Mouse (Mus musculus) kidney, postnatal 0 days (tissue): ENCODE results near the gene Tnrc6b. TPM values are rescaled to one million over a fixed set of nuclear protein-coding genes. Genes with fewer than 3 reads are reported as not detected.

ENCODE experiments used
- ATAC-seq: fragments of 200-750 bp; cut with Nextera tagmentation; replicated peaks from 2 replicates; pipeline ENCODE4 v1.8.0; 2017; ENCODE audit warnings: low read depth, moderate number of reproducible peaks, moderate TSS enrichment, moderate library complexity; ENCODE audit not compliant: low FRiP score
- DNase-seq: peaks from one replicate; pipeline ENCODE4 v3.0.0-alpha.2; 2016; ENCODE audit warnings: low spot score
- H3K27ac ChIP-seq: fragments of 300-500 bp; sonication (generic); 2 replicates; pipeline ENCODE4 v1.5.1; 2014; ENCODE audit warnings: mild to moderate bottlenecking
- H3K27me3 ChIP-seq: fragments of 300-500 bp; sonication (generic); 2 replicates; pipeline ENCODE4 v1.6.1; 2014; ENCODE audit warnings: low read length, mixed read lengths; ENCODE audit not compliant: insufficient read depth
- H3K36me3 ChIP-seq: fragments of 300-500 bp; sonication (generic); 2 replicates; pipeline ENCODE4 v1.6.1; 2014; ENCODE audit warnings: low read length, mixed read lengths; ENCODE audit not compliant: insufficient read depth
- H3K4me1 ChIP-seq: fragments of 300-500 bp; sonication (generic); replicated peaks from 2 replicates; pipeline ENCODE4 v1.6.1; 2014; ENCODE audit warnings: antibody characterized with exemption, low read length, mixed read lengths; ENCODE audit not compliant: insufficient read depth
- H3K4me2 ChIP-seq: fragments of 300-500 bp; sonication (generic); 2 replicates; pipeline ENCODE4 v1.6.1; 2014; ENCODE audit warnings: mild to moderate bottlenecking, low read length, moderate library complexity, mixed read lengths
- H3K4me3 ChIP-seq: fragments of 300-500 bp; sonication (generic); replicated peaks from 2 replicates; pipeline ENCODE4 v1.5.1; 2014; ENCODE audit warnings: low read depth, low read length
- H3K9ac ChIP-seq: fragments of 300-500 bp; sonication (generic); 2 replicates; pipeline ENCODE4 v1.6.1; 2014; ENCODE audit warnings: low read depth, low read length
- H3K9me3 ChIP-seq: fragments of 300-500 bp; sonication (generic); replicated peaks from 2 replicates; pipeline ENCODE4 v1.6.1; 2016; ENCODE audit warnings: low read length, inconsistent platforms, mixed read lengths
- CTCF ChIP-seq: IDR thresholded peaks from 2 replicates; pipeline ENCODE4 v1.5.1; 2016; ENCODE audit warnings: antibody characterized with exemption, low read depth, mild to moderate bottlenecking, moderate library complexity
- WGBS: fragments of 180-500 bp; shearing (Covaris S2); extraction: QIAGEN DNeasy Blood & Tissue Kit; methylation state at CpG from one replicate; pipeline ENCODE4 v1.1.7; 2014; 5-methylcytosine and 5-hydroxymethylcytosine counted together
- polyA plus RNA-seq: library from polyadenylated mRNA; unstranded; fragments of >200 nt; fragmentation: Nextera tagmentation; extraction: Ambion mirVana; gene quantifications from 2 replicates; pipeline ENCODE4 v1.2.1, GENCODE M21; 2015

The Tnrc6b gene
- polyA plus RNA-seq, 1 experiment from 2014 or later = 11.2 TPM

DNA sequence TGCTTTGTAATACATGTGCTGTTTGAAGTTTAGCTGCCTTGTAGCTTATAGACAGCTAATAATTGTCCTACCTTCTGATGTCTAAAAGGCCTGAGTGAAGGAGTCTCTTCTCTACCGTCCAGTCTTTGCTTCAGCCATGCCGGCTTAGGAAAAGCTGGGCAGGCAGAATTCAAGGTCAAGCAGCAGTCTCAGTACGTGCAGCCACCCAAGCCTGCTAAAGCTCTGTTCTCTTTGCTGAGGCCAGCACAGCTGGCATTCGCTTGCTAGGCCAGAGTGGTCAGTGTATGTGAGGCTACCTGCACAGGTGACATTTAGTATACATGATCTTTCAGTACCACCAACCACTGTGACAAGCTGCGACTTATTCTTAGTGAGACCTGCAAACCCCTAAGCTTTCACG lies 42.2 kb downstream of the Tnrc6b start:
- H3K4me3 ChIP-seq = no peak overlapping the region
- H3K27ac ChIP-seq = no peak overlapping the region
- H3K9ac ChIP-seq = no peak overlapping the region
- 79% methylated on average over 6 of the region's 6 CpGs for WGBS
- no peaks in the 10 kb centered on the region for H3K9me3 ChIP-seq
- no peak for ATAC-seq
- TF ChIP-seq CTCF = no peak
- H3K4me2 ChIP-seq = no peak overlapping the region
- DNase-seq = no peak
- no peaks in the 10 kb centered on the region for H3K27me3 ChIP-seq
- H3K4me1 ChIP-seq = no peaks in the 10 kb centered on the region
- H3K36me3 ChIP-seq = peaks cover 5% of the 10 kb centered on the region; the same call in 1 of the 2 replicates

- Histone ChIP-seq H3K4me3 (no peak overlapping the region), H3K27me3 (no peaks in the 10 kb centered on the region), H3K4me1 (no peaks in the 10 kb centered on the region), H3K27ac (no peak overlapping the region), H3K9me3 (no peaks in the 10 kb centered on the region), H3K9ac (no peak overlapping the region), H3K36me3 (peaks cover 5% of the 10 kb centered on the region; the same call in 1 of the 2 replicates), H3K4me2 (no peak overlapping the region)
- ATAC-seq (no peak), DNase-seq (no peak)
- TF ChIP-seq CTCF = no peak
- WGBS = 90% methylated on average over 1 of the region's 1 CpGs
Observed at GRCm38 (mm10) chr15:80754103-80754502, 43.0 kb downstream of the Tnrc6b start.

- Histone ChIP-seq H3K4me1 (no peaks in the 10 kb centered on the region), H3K4me3 (no peak overlapping the region), H3K36me3 (peaks cover 5% of the 10 kb centered on the region; the same call in 1 of the 2 replicates), H3K9me3 (no peaks in the 10 kb centered on the region), H3K4me2 (no peak overlapping the region), H3K9ac (no peak overlapping the region), H3K27me3 (no peaks in the 10 kb centered on the region), H3K27ac (no peak overlapping the region)
- WGBS = 87% methylated on average over 9 of the region's 9 CpGs
- TF ChIP-seq CTCF = no peak
- no peak for ATAC-seq
- DNase-seq = no peak
Observed at GRCm38 (mm10) chr15:80759451-80759850, 48.3 kb downstream of the Tnrc6b start.

DNA sequence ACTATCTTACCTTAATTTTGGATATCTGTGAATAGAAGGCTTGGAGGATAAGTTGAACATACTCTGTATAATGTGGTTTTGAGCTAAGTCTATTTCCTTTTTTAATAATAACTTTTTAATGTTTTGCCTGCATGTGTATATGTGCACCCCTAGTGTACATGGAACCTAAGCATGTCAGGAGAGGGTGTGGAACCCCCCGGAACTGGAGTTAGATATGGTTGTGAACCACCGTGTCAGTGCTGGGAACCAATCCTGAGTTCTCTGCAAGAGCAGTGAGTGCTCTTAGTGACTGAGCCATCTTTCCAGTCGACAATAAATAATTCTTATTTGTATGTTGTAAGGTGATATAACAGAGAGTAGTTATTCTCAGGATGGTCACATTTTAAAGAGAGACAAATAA lies 49.4 kb downstream of the Tnrc6b start:
- WGBS = 83% methylated on average over 3 of the region's 3 CpGs

DNA sequence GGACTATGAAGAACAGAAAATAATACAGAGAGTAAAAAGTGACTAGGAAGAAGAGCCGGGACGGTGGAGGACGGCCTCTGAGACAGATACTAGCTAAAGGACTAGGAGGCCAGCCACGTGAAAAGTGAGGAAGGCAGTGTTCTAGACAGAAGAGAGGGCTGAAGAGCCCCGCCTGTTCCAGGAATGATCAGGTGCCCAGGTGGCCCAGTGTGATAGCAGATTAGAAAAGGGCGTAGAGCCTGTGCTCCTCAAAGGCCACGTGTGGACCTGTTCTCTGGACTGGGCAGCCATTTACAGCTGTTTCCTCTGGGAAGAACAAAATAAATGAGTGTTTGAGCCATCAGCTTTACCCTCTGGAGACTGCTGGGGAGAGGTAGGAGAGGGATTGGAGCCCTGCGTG lies 49.8 kb downstream of the Tnrc6b start:
- no peaks in the 10 kb centered on the region for H3K27me3 ChIP-seq
- no peak overlapping the region for H3K27ac ChIP-seq
- no peak overlapping the region for H3K4me3 ChIP-seq
- H3K9ac ChIP-seq = no peak overlapping the region
- no peak overlapping the region for H3K4me2 ChIP-seq
- H3K36me3 ChIP-seq = no peaks in the 10 kb centered on the region
- no peak for DNase-seq
- no peak for TF ChIP-seq CTCF
- no peaks in the 10 kb centered on the region for H3K9me3 ChIP-seq
- no peak for ATAC-seq
- 72% methylated on average over 8 of the region's 8 CpGs for WGBS
- H3K4me1 ChIP-seq = no peaks in the 10 kb centered on the region

More for the DNA sequence above, 49.4 kb downstream of the Tnrc6b start:
- H3K4me1 ChIP-seq = no peaks in the 10 kb centered on the region
- no peak for TF ChIP-seq CTCF
- no peak overlapping the region for H3K9ac ChIP-seq
- H3K9me3 ChIP-seq = no peaks in the 10 kb centered on the region
- H3K27me3 ChIP-seq = no peaks in the 10 kb centered on the region
- H3K36me3 ChIP-seq = peaks cover 2% of the 10 kb centered on the region; the same call in 1 of the 2 replicates
- H3K4me3 ChIP-seq = no peak overlapping the region
- no peak overlapping the region for H3K4me2 ChIP-seq
- DNase-seq (no peak), ATAC-seq (no peak)
- H3K27ac ChIP-seq = no peak overlapping the region

- Histone ChIP-seq H3K9ac (no peak overlapping the region), H3K27ac (no peak overlapping the region), H3K36me3 (no peaks in the 10 kb centered on the region), H3K4me3 (no peak overlapping the region), H3K27me3 (no peaks in the 10 kb centered on the region), H3K9me3 (no peaks in the 10 kb centered on the region), H3K4me1 (no peaks in the 10 kb centered on the region), H3K4me2 (no peak overlapping the region)
- ATAC-seq (no peak), DNase-seq (no peak)
- TF ChIP-seq CTCF = no peak
- 78% methylated on average over 4 of the region's 4 CpGs for WGBS
Observed at GRCm38 (mm10) chr15:80762621-80763020, 51.5 kb downstream of the Tnrc6b start.

GRCm38 (mm10) chr15:80764666-80765065 lies 53.6 kb downstream of the Tnrc6b start:
- no peak for TF ChIP-seq CTCF
- H3K9ac ChIP-seq = no peak overlapping the region
- no peaks in the 10 kb centered on the region for H3K9me3 ChIP-seq
- no peaks in the 10 kb centered on the region for H3K27me3 ChIP-seq
- no peak overlapping the region for H3K4me3 ChIP-seq
- 96% methylated on average over 6 of the region's 6 CpGs for WGBS
- H3K36me3 ChIP-seq = no peaks in the 10 kb centered on the region
- DNase-seq (no peak), ATAC-seq (no peak)
- no peaks in the 10 kb centered on the region for H3K4me1 ChIP-seq
- no peak overlapping the region for H3K4me2 ChIP-seq
- H3K27ac ChIP-seq = no peak overlapping the region
